Comparison of ENCODE assay signal across 21 mouse cellular contexts in the genomic region with DNA sequence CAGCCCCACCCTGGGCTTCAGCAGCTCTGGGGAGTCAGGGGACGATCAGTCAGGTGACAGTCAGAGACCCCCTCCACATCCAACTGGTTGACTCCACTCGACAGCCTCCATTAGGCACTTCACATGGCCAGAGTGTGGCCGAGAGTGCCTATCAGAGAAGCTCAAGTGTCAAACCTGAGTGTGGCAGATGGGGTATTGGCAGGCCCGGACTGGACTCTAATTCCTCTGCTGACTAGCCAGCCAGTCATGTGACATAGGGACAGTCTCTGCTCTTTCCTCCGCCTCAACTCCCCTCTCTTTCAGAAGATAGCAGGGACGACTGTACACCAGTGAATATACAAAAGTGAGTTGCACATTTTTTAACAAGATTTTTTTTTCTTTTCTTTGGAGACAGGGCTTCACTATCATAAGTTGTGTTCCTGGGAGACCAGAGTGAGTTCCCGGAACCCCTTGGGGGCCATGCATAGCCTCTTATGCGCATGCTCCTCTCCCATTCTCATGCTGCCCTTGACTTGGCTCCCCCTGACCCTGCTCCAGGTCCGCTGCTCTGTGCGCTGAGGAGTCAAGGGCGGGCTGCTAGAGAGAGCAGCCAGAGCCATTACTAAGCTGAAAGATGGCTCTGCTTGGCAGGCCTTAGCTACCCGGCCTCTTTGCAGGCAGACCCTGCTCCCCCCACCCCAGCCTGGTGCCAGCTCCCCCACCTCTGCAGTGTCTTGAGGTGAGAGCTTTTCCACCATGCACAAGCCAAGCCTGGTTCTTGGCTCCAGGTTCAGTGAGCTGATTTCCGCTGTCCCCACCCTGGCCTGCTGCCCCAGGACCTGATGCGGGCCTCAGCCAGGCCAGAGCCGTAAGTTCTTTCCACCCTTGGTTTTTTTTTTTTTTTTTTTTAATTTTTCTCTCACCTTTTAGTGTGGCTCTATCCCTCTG. TPM values are rescaled to one million over a fixed set of nuclear protein-coding genes. Genes with fewer than 3 reads are reported as not detected.
DNase-seq lines count a peak whose midpoint lies in the region; ATAC-seq and TF ChIP-seq lines count a peak whose summit lies in the region.
"Had no signal": no experiment of that assay in that cellular context is flagged by ENCODE, and none has a peak within 500 bp of the region (broad histone marks: within the 10 kb centered on the region; RNA-seq: fewer than 3 reads in every experiment).

No protein-coding gene starts in this region.

- no peak for ATAC-seq in heart, embryonic 11.5 days (replicated peaks; ENCODE audit: insufficient number of reproducible peaks, low FRiP score, low TSS enrichment)
- ATAC-seq in hindbrain, postnatal 0 days, result 0 out of 2 replicates have a peak, but pooled peaks have one; percentile 39
- ATAC-seq in hindbrain, embryonic 13.5 days (ENCODE audit: low FRiP score), result no peak
- ATAC-seq: CD4-positive, CD25-positive, alpha-beta regulatory T cell, adult 4 months; forebrain, embryonic 15.5 days; intestine, embryonic 16.5 days had no signal

- H3K4me2 ChIP-seq in heart, embryonic 11.5 days, result peak overlapping the region; percentile 20; the same call in 1 of the 2 replicates
- H3K4me2 ChIP-seq in hindbrain, postnatal 0 days (ENCODE audit: low read depth, low read length), result no peak overlapping the region
- no peak overlapping the region for H3K4me2 ChIP-seq in hindbrain, embryonic 13.5 days
- H3K4me2 ChIP-seq: forebrain, embryonic 15.5 days; hindbrain, embryonic 12.5 days had no signal

- H3K27ac ChIP-seq in heart, embryonic 11.5 days (ENCODE audit: low read depth, low read length), result no peak overlapping the region
- H3K27ac ChIP-seq in hindbrain, postnatal 0 days, result no peak overlapping the region
- no peak overlapping the region for H3K27ac ChIP-seq in hindbrain, embryonic 13.5 days
- H3K27ac ChIP-seq: embryonic facial prominence, embryonic 10.5 days; forebrain, embryonic 15.5 days; heart, adult 2 months; hindbrain, embryonic 12.5 days had no signal

- 45% methylated on average over 15 of the region's 15 CpGs for WGBS in heart, embryonic 11.5 days (ENCODE audit: insufficient replicate concordance)
- 60% methylated on average over 15 of the region's 15 CpGs for WGBS in hindbrain, postnatal 0 days
- WGBS in hindbrain, embryonic 13.5 days, result 69% methylated on average over 15 of the region's 15 CpGs

- no peak overlapping the region for H3K9ac ChIP-seq in heart, embryonic 11.5 days (ENCODE audit: low read depth, low read length)
- H3K9ac ChIP-seq in hindbrain, postnatal 0 days (replicated peaks; ENCODE audit: low read length), result no peak overlapping the region
- no peak overlapping the region for H3K9ac ChIP-seq in hindbrain, embryonic 13.5 days
- H3K9ac ChIP-seq: forebrain, embryonic 15.5 days; hindbrain, embryonic 12.5 days had no signal

- H3K27me3 ChIP-seq in heart, embryonic 11.5 days (ENCODE audit: control insufficient read depth, insufficient read depth, low read length), result 0 out of 2 replicates have a peak, but pooled peaks cover 2% of the 10 kb centered on the region
- no peaks in the 10 kb centered on the region for H3K27me3 ChIP-seq in hindbrain, postnatal 0 days (ENCODE audit: insufficient read depth, low read length)
- H3K27me3 ChIP-seq in hindbrain, embryonic 13.5 days, result 0 out of 2 replicates have a peak, but pooled peaks cover 6% of the 10 kb centered on the region
- peaks cover 59% of the 10 kb centered on the region for H3K27me3 ChIP-seq in E14TG2a.4 (ENCODE audit: insufficient read depth, low read length)
- H3K27me3 ChIP-seq: forebrain, embryonic 15.5 days; hindbrain, embryonic 12.5 days had no signal

- DNase-seq in cerebellum, postnatal 10 days, result peak; percentile 70 to 84
- DNase-seq in cerebellum, postnatal 36 days, result no peak
- DNase-seq in heart, adult 11 months, result no peak
- no peak for DNase-seq in hindbrain, postnatal 0 days (ENCODE audit: low spot score)
- no peak for DNase-seq in lung, postnatal 36 days
- DNase-seq: adrenal gland, adult 2 months; adrenal gland, postnatal 25 days; B cell, adult 2 months; cerebellum, adult 8-10 months; gastrocnemius, postnatal 36 days; heart, adult 2 months; heart, postnatal 36 days; kidney, adult 8-10 months had no signal

- no peak overlapping the region for H3K4me3 ChIP-seq in heart, embryonic 11.5 days (ENCODE audit: low read depth, low read length)
- no peak overlapping the region for H3K4me3 ChIP-seq in hindbrain, postnatal 0 days (ENCODE audit: low read length)
- H3K4me3 ChIP-seq in hindbrain, embryonic 13.5 days, result no peak overlapping the region
- H3K4me3 ChIP-seq in E14TG2a.4 (replicated peaks; ENCODE audit: low read length), result peak overlapping the region; percentile 62
- H3K4me3 ChIP-seq: embryonic facial prominence, embryonic 10.5 days; forebrain, embryonic 15.5 days; heart, adult 2 months; hindbrain, embryonic 12.5 days had no signal

- no peaks in the 10 kb centered on the region for H3K36me3 ChIP-seq in heart, embryonic 11.5 days (ENCODE audit: control insufficient read depth, insufficient read depth, low read length)
- no peaks in the 10 kb centered on the region for H3K36me3 ChIP-seq in hindbrain, postnatal 0 days (ENCODE audit: insufficient read depth, low read length)
- H3K36me3 ChIP-seq in hindbrain, embryonic 13.5 days, result no peaks in the 10 kb centered on the region
- no peaks in the 10 kb centered on the region for H3K36me3 ChIP-seq in E14TG2a.4 (ENCODE audit: insufficient read depth, low read length)
- H3K36me3 ChIP-seq: embryonic facial prominence, embryonic 10.5 days; forebrain, embryonic 15.5 days; hindbrain, embryonic 12.5 days had no signal

- TF ChIP-seq CTCF in hindbrain, postnatal 0 days (IDR thresholded peaks at IDR 0.05; ENCODE audit: low read depth), result no peak
- TF ChIP-seq CTCF in E14TG2a.4 (conservative IDR thresholded peaks at IDR 0.05; ENCODE audit: low read length), result no peak

- H3K9me3 ChIP-seq in heart, embryonic 11.5 days (replicated peaks; ENCODE audit: control insufficient read depth, low read length), result no peaks in the 10 kb centered on the region
- no peaks in the 10 kb centered on the region for H3K9me3 ChIP-seq in hindbrain, postnatal 0 days (ENCODE audit: low read length)
- H3K9me3 ChIP-seq in hindbrain, embryonic 13.5 days, result no peaks in the 10 kb centered on the region
- H3K9me3 ChIP-seq in E14TG2a.4 (ENCODE audit: low read length), result no peaks in the 10 kb centered on the region
- H3K9me3 ChIP-seq: embryonic facial prominence, embryonic 10.5 days; forebrain, embryonic 15.5 days; hindbrain, embryonic 12.5 days had no signal

- peaks cover 22% of the 10 kb centered on the region for H3K4me1 ChIP-seq in heart, embryonic 11.5 days (ENCODE audit: control insufficient read depth, insufficient read depth, low read length)
- H3K4me1 ChIP-seq in hindbrain, postnatal 0 days (ENCODE audit: insufficient read depth, low read length), result no peaks in the 10 kb centered on the region
- peaks cover 4% of the 10 kb centered on the region; the same call in 1 of the 2 replicates for H3K4me1 ChIP-seq in hindbrain, embryonic 13.5 days (replicated peaks)
- H3K4me1 ChIP-seq in E14TG2a.4 (replicated peaks; ENCODE audit: low read depth, low read length), result peaks cover 47% of the 10 kb centered on the region
- H3K4me1 ChIP-seq: forebrain, embryonic 15.5 days had no signal

RNA-seq across cellular contexts. Expression of a gene that starts 10.8 kb away (rescaled TPM):
- 24.5 and 24.7 TPM in 2 replicates for polyA plus RNA-seq in heart, embryonic 11.5 days (2014; fragmentation: Nextera tagmentation; extraction: Ambion mirVana)
- total RNA-seq in hindbrain, postnatal 0 days (2014; rRNA removed), result 11.4 and 17.2 TPM in 2 replicates
- 2.2 and 2.8 TPM in 2 replicates for polyA plus RNA-seq in hindbrain, postnatal 0 days (2015; fragmentation: Nextera tagmentation; extraction: Ambion mirVana)
- 2.0 and 2.3 TPM in 2 replicates for polyA plus RNA-seq in hindbrain, embryonic 13.5 days (2015; fragmentation: Nextera tagmentation; extraction: Ambion mirVana)
- polyA plus RNA-seq: CD4-positive, CD25-positive, alpha-beta regulatory T cell, adult 4 months had no signal

Comparison
In these comparisons a context has a peak if more than half of its experiments do, and no peak if none do; other contexts are left out.
1. DNase-seq: peak in cerebellum, postnatal 10 days (2 of 2); none in cerebellum, postnatal 36 days (0 of 2), heart, adult 11 months (single experiment), hindbrain, postnatal 0 days (single experiment) and lung, postnatal 36 days (single experiment).